Mouse (Mus musculus): Measurements from ENCODE around the gene Ptprm.

Gene Ptprm

GRCm38 (mm10) chr17:67140502-67140901 lies 213.8 kb downstream of the Ptprm start:
- in situ Hi-C loops (cut with MboI, MseI): no loop called here

- in situ Hi-C loops (cut with MboI, MseI): no loop called here
These were observed 215.3 kb downstream of the Ptprm start for GRCm38 (mm10) chr17:67138981-67139380.

GRCm38 (mm10) chr17:67136876-67137275 lies 217.4 kb downstream of the Ptprm start:
- in situ Hi-C loops (cut with MboI, MseI): no loop called here

- in situ Hi-C loops (cut with MboI, MseI): no loop called here
These were observed 217.8 kb downstream of the Ptprm start for GRCm38 (mm10) chr17:67136421-67136820.

GRCm38 (mm10) chr17:67134235-67134634 lies 220.0 kb downstream of the Ptprm start:
- in situ Hi-C loops (cut with MboI, MseI): no loop called here

- in situ Hi-C loops (cut with MboI, MseI): no loop called here
These were observed 220.7 kb downstream of the Ptprm start for GRCm38 (mm10) chr17:67133440-67134103.

GRCm38 (mm10) chr17:67133026-67133425 lies 221.2 kb downstream of the Ptprm start:
- in situ Hi-C loops (cut with MboI, MseI): no loop called here

- in situ Hi-C loops (cut with MboI, MseI): no loop called here
These were observed 226.7 kb downstream of the Ptprm start for GRCm38 (mm10) chr17:67127530-67127929.

- in situ Hi-C loops (cut with MboI, MseI): no loop called here
These were observed 228.7 kb downstream of the Ptprm start for GRCm38 (mm10) chr17:67125596-67125995.

GRCm38 (mm10) chr17:67124294-67124693 lies 230.0 kb downstream of the Ptprm start:
- in situ Hi-C loops (cut with MboI, MseI): no loop called here

- in situ Hi-C loops (cut with MboI, MseI): no loop called here
These were observed 230.5 kb downstream of the Ptprm start for GRCm38 (mm10) chr17:67123722-67124121.

GRCm38 (mm10) chr17:67120863-67121262 lies 233.4 kb downstream of the Ptprm start:
- in situ Hi-C loops (cut with MboI, MseI): no loop called here

GRCm38 (mm10) chr17:67118676-67119340 lies 235.4 kb downstream of the Ptprm start:
- in situ Hi-C loops (cut with MboI, MseI): no loop called here

GRCm38 (mm10) chr17:67114842-67115241 lies 239.4 kb downstream of the Ptprm start:
- in situ Hi-C loops (cut with MboI, MseI): no loop called here

GRCm38 (mm10) chr17:67112679-67113078 lies 241.6 kb downstream of the Ptprm start:
- in situ Hi-C loops (cut with MboI, MseI): no loop called here

- in situ Hi-C loops (cut with MboI, MseI): no loop called here
These were observed 248.1 kb downstream of the Ptprm start for GRCm38 (mm10) chr17:67106176-67106575.

GRCm38 (mm10) chr17:67102051-67102450 lies 252.2 kb downstream of the Ptprm start:
- in situ Hi-C loops (cut with MboI, MseI): no loop called here

GRCm38 (mm10) chr17:67090997-67091396 lies 263.3 kb downstream of the Ptprm start:
- in situ Hi-C loops (cut with MboI, MseI): no loop called here

- in situ Hi-C loops (cut with MboI, MseI): no loop called here
These were observed 264.1 kb downstream of the Ptprm start for GRCm38 (mm10) chr17:67090153-67090552.

GRCm38 (mm10) chr17:67089611-67090010 lies 264.6 kb downstream of the Ptprm start:
- in situ Hi-C loops (cut with MboI, MseI): no loop called here

- in situ Hi-C loops (cut with MboI, MseI): no loop called here
These were observed 266.7 kb downstream of the Ptprm start for GRCm38 (mm10) chr17:67087585-67087984.

GRCm38 (mm10) chr17:67086811-67087210 lies 267.4 kb downstream of the Ptprm start:
- in situ Hi-C loops (cut with MboI, MseI): no loop called here

- in situ Hi-C loops (cut with MboI, MseI): no loop called here
These were observed 269.8 kb downstream of the Ptprm start for GRCm38 (mm10) chr17:67084501-67084900.
